Mouse (Mus musculus): ENCODE measurements around the gene Pla2g1b. TPM values are rescaled to one million over a fixed set of nuclear protein-coding genes. Genes with fewer than 3 reads are reported as not detected.
"Not testable (repeated sequence)": the region's sequence is repeated elsewhere in the genome, so short reads cannot be mapped to it uniquely, and the experiment has no call there.

Gene Pla2g1b
- polyA plus RNA-seq, 1 experiment from 2014 or later: not detected

DNA sequence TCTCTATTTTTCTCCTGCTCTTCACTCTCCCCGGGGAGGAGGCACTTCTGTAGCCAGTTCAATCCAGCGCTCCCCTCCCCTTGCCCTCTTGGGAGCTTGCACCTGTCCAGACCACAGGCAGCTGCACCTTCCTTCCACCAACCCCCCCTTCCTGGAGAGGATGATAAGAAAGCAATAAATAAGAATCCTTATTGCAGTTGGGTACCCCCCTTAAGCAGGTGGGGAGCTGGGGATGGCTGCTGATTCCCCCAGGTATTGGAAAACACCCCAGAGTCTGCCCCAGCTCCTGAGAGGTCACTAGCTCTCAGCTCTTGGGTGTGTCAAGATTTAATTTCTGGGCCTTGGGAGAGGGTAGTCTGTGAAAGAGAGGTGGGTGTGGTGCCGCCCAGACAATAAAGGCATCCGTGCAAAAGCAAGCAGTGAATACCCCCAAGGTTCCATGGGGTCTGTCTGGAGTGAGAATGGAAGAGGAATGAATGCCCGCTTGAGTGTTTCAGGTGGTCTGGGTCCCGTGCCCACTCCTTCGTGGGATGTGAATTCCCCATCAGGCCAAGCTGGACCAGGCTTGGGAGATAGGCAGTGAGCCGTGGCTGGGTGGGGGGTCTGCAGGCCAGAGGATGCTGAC is 30.2 kb upstream of the Pla2g1b start:
- DNase-seq (ENCODE audit: low spot score): peak; percentile 37
- H3K27me3 ChIP-seq (replicated peaks; ENCODE audit: low read depth, poor library complexity, severe bottlenecking): no peaks in the 10 kb centered on the region
- H3K9me3 ChIP-seq: no peaks in the 10 kb centered on the region
- peaks cover 100% of the 10 kb centered on the region for H3K4me1 ChIP-seq
- WGBS: 10% methylated on average over 8 of the region's 8 CpGs
- peaks cover 93% of the 10 kb centered on the region for H3K36me3 ChIP-seq (replicated peaks)
- peak overlapping the region; percentile 100 for H3K27ac ChIP-seq (replicated peaks)
- peak overlapping the region; percentile 97 for H3K4me3 ChIP-seq

- DNase-seq (ENCODE audit: low spot score): peak; percentile 96
- Histone ChIP-seq H3K27ac (replicated peaks) (peak overlapping the region; percentile 100), H3K4me1 (peaks cover 98% of the 10 kb centered on the region), H3K27me3 (replicated peaks; ENCODE audit: low read depth, poor library complexity, severe bottlenecking) (no peaks in the 10 kb centered on the region), H3K4me3 (peak overlapping the region; percentile 97), H3K36me3 (replicated peaks) (peaks cover 98% of the 10 kb centered on the region), H3K9me3 (no peaks in the 10 kb centered on the region)
- WGBS: under 1% methylated on average over 43 of the region's 43 CpGs
These were observed 29.5 kb upstream of the Pla2g1b start for GRCm38 (mm10) chr5:115436421-115437124.

DNA sequence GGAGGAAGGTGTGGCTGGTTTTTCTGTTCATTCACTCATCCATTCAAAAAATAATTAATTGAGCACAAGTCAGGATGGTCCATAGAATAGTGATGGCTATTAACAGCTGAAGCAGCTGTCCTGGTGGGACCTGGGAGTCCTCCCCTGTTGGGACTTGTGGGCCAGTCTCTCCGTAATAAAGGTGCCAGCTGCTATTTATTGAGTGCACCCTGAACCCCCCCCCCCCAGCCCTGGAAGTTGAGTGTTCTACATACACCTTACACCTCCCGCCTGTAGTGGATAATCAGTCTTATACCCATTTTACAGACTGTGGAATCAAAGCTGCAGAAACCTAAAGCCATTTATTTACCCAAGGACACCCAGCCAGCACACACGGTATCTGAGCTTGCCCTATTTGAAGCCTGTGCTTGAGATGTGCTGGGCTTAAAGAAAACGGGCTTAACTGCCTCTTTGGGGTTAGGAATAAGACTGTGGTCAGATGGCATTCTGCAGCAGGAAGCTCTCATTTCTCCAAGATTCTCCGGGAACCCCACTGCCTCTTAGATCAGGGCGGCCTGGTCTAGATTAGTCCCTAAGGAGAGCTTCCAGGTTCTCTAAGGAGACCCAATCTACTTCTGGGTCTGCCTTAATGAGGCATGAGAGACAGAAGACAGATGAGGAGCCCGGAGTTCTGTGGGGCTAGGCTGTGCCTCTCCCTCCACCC is 28.7 kb upstream of the Pla2g1b start:
- DNase-seq (ENCODE audit: low spot score): no peak
- Histone ChIP-seq H3K4me1 (peaks cover 90% of the 10 kb centered on the region), H3K4me3 (peak overlapping the region; percentile 97), H3K9me3 (no peaks in the 10 kb centered on the region), H3K36me3 (replicated peaks) (peaks cover 98% of the 10 kb centered on the region), H3K27ac (replicated peaks) (peak overlapping the region; percentile 100), H3K27me3 (replicated peaks; ENCODE audit: low read depth, poor library complexity, severe bottlenecking) (no peaks in the 10 kb centered on the region)
- WGBS: 29% methylated on average over 7 of the region's 7 CpGs

GRCm38 (mm10) chr5:115437945-115438315 is 28.1 kb upstream of the Pla2g1b start:
- DNase-seq (ENCODE audit: low spot score): peak; percentile 88
- H3K27me3 ChIP-seq (replicated peaks; ENCODE audit: low read depth, poor library complexity, severe bottlenecking): no peaks in the 10 kb centered on the region
- H3K4me3 ChIP-seq: peak overlapping the region; percentile 97
- peaks cover 84% of the 10 kb centered on the region for H3K4me1 ChIP-seq
- H3K36me3 ChIP-seq (replicated peaks): peaks cover 98% of the 10 kb centered on the region
- H3K27ac ChIP-seq (replicated peaks): peak overlapping the region; percentile 100
- H3K9me3 ChIP-seq: no peaks in the 10 kb centered on the region
- WGBS: 0% methylated on average over 2 of the region's 2 CpGs

DNA sequence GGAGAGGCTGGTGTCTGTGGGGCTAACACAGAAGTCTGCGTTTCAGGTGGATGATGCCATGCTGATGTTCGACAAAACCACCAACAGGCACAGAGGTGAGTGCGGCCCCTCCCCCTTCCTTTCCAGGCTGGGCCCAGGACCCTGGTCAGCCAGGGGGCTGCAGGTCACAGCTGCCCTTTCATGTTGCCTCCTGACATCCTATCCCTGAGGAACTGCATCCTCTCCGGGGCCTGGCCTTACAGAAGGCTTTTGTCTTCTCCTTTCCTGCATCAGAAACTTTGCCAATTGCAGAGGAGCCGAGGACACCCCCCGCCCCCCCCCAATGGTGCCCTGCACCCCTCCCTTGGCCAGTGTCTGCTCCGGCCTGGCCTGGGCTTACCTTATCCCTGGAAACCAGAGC is 27.4 kb upstream of the Pla2g1b start:
- peak overlapping the region; percentile 97 for H3K4me3 ChIP-seq
- no peaks in the 10 kb centered on the region for H3K9me3 ChIP-seq
- H3K27me3 ChIP-seq (replicated peaks; ENCODE audit: low read depth, poor library complexity, severe bottlenecking): no peaks in the 10 kb centered on the region
- H3K36me3 ChIP-seq (replicated peaks): peaks cover 98% of the 10 kb centered on the region
- WGBS: 13% methylated on average over 7 of the region's 7 CpGs
- H3K4me1 ChIP-seq: peaks cover 77% of the 10 kb centered on the region
- peak overlapping the region; percentile 100 for H3K27ac ChIP-seq (replicated peaks)
- DNase-seq (ENCODE audit: low spot score): peak; percentile 62

DNA sequence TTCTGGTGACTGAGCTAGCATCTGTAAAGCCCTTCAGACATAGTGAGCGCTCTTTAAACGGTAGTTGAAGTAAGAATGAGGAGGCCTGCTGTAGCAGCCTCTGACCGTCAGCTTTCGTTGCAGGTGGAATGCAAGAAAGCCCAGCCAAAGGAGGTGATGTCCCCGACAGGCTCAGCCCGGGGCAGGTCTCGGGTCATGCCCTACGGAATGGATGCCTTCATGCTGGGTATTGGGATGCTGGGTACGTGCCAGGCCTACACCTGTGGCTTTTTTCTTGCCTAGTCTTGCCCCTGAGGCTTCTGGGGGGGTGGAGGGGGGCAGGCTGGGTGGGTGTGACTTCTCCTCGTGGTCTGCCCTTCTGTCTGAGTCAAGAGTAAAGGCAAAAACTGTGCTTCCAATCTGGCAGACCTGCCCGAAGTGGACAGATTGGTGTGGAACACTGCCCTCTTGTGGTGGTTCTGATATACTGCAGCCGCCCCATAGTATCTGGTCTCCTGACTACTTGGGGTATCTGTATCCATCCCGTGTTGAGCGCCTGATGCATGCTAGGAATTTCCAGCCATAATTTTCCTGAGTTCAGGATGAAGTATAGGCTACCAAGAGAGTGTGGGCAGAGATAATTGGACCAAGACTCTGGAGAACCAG is 24.7 kb upstream of the Pla2g1b start:
- peak; percentile 86 for DNase-seq (ENCODE audit: low spot score)
- Histone ChIP-seq H3K4me3 (peak overlapping the region; percentile 27; the same call in 1 of the 2 replicates), H3K36me3 (replicated peaks) (peaks cover 99% of the 10 kb centered on the region), H3K27ac (replicated peaks) (peak overlapping the region; percentile 68), H3K4me1 (peaks cover 56% of the 10 kb centered on the region), H3K9me3 (no peaks in the 10 kb centered on the region), H3K27me3 (replicated peaks; ENCODE audit: low read depth, poor library complexity, severe bottlenecking) (no peaks in the 10 kb centered on the region)
- 35% methylated on average over 14 of the region's 14 CpGs for WGBS

GRCm38 (mm10) chr5:115442663-115443062 is 23.4 kb upstream of the Pla2g1b start:
- H3K36me3 ChIP-seq (replicated peaks): peaks cover 99% of the 10 kb centered on the region
- not testable (repeated sequence) for DNase-seq (ENCODE audit: low spot score)
- H3K4me1 ChIP-seq: peaks cover 43% of the 10 kb centered on the region

DNA sequence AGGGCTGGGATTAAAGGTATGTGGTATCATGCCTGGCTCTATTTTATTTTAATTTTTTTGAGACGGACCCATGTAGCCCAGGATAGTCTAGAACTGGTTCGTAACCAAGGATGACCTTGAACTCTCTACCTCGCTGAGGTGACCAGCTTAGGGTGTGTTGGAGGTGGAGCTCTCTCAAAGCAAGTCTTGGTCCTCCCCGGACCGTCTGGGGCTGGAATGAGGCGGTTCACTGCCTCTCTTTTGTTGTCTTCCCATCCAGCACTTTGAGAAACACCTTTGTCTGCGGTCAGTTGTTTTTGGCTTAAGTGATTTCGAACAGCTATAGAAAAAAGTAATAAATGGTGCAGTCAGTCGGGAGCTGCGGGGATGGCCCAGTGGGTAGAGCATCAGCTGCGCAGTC is 21.9 kb upstream of the Pla2g1b start:
- no peak for DNase-seq (ENCODE audit: low spot score)
- H3K4me1 ChIP-seq: peaks cover 28% of the 10 kb centered on the region
- H3K36me3 ChIP-seq (replicated peaks): peaks cover 99% of the 10 kb centered on the region
- no peaks in the 10 kb centered on the region for H3K9me3 ChIP-seq
- 92% methylated on average over 11 of the region's 11 CpGs for WGBS
- H3K27me3 ChIP-seq (replicated peaks; ENCODE audit: low read depth, poor library complexity, severe bottlenecking): no peaks in the 10 kb centered on the region
- no peak overlapping the region; the same call in 1 of the 2 replicates for H3K27ac ChIP-seq (replicated peaks)
- no peak overlapping the region for H3K4me3 ChIP-seq

More at GRCm38 (mm10) chr5:115442663-115443062, 23.4 kb upstream of the Pla2g1b start:
- not testable (repeated sequence) for H3K27ac ChIP-seq (replicated peaks); H3K27me3 ChIP-seq (replicated peaks; ENCODE audit: low read depth, poor library complexity, severe bottlenecking); H3K4me3 ChIP-seq; H3K9me3 ChIP-seq
- 74% methylated on average over 5 of the region's 5 CpGs for WGBS

GRCm38 (mm10) chr5:115447108-115447507 is 19.0 kb upstream of the Pla2g1b start:
- H3K27ac ChIP-seq (replicated peaks): no peak overlapping the region
- H3K4me3 ChIP-seq: no peak overlapping the region
- no peak for DNase-seq (ENCODE audit: low spot score)
- 89% methylated on average over 17 of the region's 17 CpGs for WGBS
- H3K9me3 ChIP-seq: no peaks in the 10 kb centered on the region
- H3K36me3 ChIP-seq (replicated peaks): peaks cover 99% of the 10 kb centered on the region
- H3K27me3 ChIP-seq (replicated peaks; ENCODE audit: low read depth, poor library complexity, severe bottlenecking): no peaks in the 10 kb centered on the region
- H3K4me1 ChIP-seq: 0 out of 2 replicates have a peak, but pooled peaks cover 6% of the 10 kb centered on the region

DNA sequence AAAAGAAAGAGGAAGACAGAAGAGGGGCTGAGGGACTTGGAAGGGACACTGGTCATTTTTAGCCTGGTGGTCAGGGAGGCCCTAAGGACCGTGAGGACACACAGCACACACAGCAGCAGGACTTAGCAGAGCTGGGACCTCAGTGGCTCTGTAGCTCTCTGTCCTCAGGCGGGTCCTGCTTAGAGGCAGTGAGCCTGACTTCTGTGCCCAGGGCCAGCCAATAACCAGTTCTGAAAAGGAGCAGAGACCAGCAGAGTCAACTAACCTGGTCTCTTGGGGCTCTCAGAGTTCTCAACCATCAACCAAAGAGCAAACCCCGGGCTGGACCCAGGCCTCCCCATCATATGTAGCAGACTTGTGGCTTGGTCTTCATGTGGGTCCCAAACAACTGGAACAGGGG is 16.8 kb upstream of the Pla2g1b start:
- H3K9me3 ChIP-seq: no peaks in the 10 kb centered on the region
- H3K27ac ChIP-seq (replicated peaks): no peak overlapping the region
- H3K4me3 ChIP-seq: no peak overlapping the region
- H3K27me3 ChIP-seq (replicated peaks; ENCODE audit: low read depth, poor library complexity, severe bottlenecking): no peaks in the 10 kb centered on the region
- H3K4me1 ChIP-seq: 0 out of 2 replicates have a peak, but pooled peaks cover 6% of the 10 kb centered on the region
- DNase-seq (ENCODE audit: low spot score): no peak
- 86% methylated on average over 3 of the region's 3 CpGs for WGBS
- H3K36me3 ChIP-seq (replicated peaks): peaks cover 99% of the 10 kb centered on the region

- no peaks in the 10 kb centered on the region for H3K27me3 ChIP-seq (replicated peaks; ENCODE audit: low read depth, poor library complexity, severe bottlenecking)
- no peaks in the 10 kb centered on the region for H3K9me3 ChIP-seq
- H3K36me3 ChIP-seq (replicated peaks): peaks cover 94% of the 10 kb centered on the region
- H3K4me3 ChIP-seq: no peak overlapping the region
- 95% methylated on average over 27 of the region's 27 CpGs for WGBS
- DNase-seq (ENCODE audit: low spot score): no peak
- peaks cover 5% of the 10 kb centered on the region; the same call in 1 of the 2 replicates for H3K4me1 ChIP-seq
- no peak overlapping the region for H3K27ac ChIP-seq (replicated peaks)
These were observed 15.4 kb upstream of the Pla2g1b start for GRCm38 (mm10) chr5:115450410-115451317.
